ENCODE assay signal across 7 mouse cellular contexts in genomic region chr7:15954978-15955443, GRCm38 (mm10). TPM values are rescaled to one million over a fixed set of nuclear protein-coding genes. Genes with fewer than 3 reads are reported as not detected.
A peak's percentile ranks its signal among the peaks of the same experiment; 100 is the strongest.
DNase-seq lines count a peak whose midpoint lies in the region; ATAC-seq lines count a peak whose summit lies in the region.

No protein-coding gene starts in this region.

- H3K27ac ChIP-seq in forebrain, embryonic 13.5 days = no peak overlapping the region
- no peak overlapping the region for H3K27ac ChIP-seq in hindbrain, embryonic 12.5 days
- peak overlapping the region; percentile 40; the same call in 1 of the 2 replicates for H3K27ac ChIP-seq in limb, embryonic 15.5 days
- H3K27ac ChIP-seq in midbrain, embryonic 14.5 days (replicated peaks; ENCODE audit: low read depth, low read length) = no peak overlapping the region

- WGBS in forebrain, embryonic 13.5 days = 5% methylated on average over 20 of the region's 21 CpGs
- 3% methylated on average over 16 of the region's 21 CpGs for WGBS in hindbrain, embryonic 12.5 days
- 18% methylated on average over 21 of the region's 21 CpGs for WGBS in limb, embryonic 15.5 days
- WGBS in midbrain, embryonic 14.5 days = 7% methylated on average over 21 of the region's 21 CpGs

- peaks cover 6% of the 10 kb centered on the region; the same call in 1 of the 2 replicates for H3K4me1 ChIP-seq in forebrain, embryonic 13.5 days
- peaks cover 7% of the 10 kb centered on the region; the same call in 1 of the 2 replicates for H3K4me1 ChIP-seq in hindbrain, embryonic 12.5 days
- H3K4me1 ChIP-seq in limb, embryonic 15.5 days = peaks cover 17% of the 10 kb centered on the region
- peaks cover 2% of the 10 kb centered on the region; the same call in 1 of the 2 replicates for H3K4me1 ChIP-seq in midbrain, embryonic 14.5 days (ENCODE audit: control insufficient read depth, insufficient read depth, low read length)

- peak overlapping the region; percentile 45 for H3K4me2 ChIP-seq in forebrain, embryonic 13.5 days
- H3K4me2 ChIP-seq in hindbrain, embryonic 12.5 days (replicated peaks) = peak overlapping the region; percentile 48
- H3K4me2 ChIP-seq in limb, embryonic 15.5 days = 0 out of 2 replicates have a peak overlapping the region, but pooled peaks have one; percentile 10
- peak overlapping the region; percentile 42 for H3K4me2 ChIP-seq in midbrain, embryonic 14.5 days (ENCODE audit: low read length)

- H3K9ac ChIP-seq in forebrain, embryonic 13.5 days = peak overlapping the region; percentile 34
- H3K9ac ChIP-seq in hindbrain, embryonic 12.5 days = peak overlapping the region; percentile 45; the same call in 1 of the 2 replicates
- 0 out of 2 replicates have a peak overlapping the region, but pooled peaks have one; percentile 7 for H3K9ac ChIP-seq in limb, embryonic 15.5 days
- no peak overlapping the region; the same call in 1 of the 2 replicates for H3K9ac ChIP-seq in midbrain, embryonic 14.5 days (replicated peaks; ENCODE audit: low read length)

- H3K9me3 ChIP-seq in forebrain, embryonic 13.5 days (replicated peaks) = no peaks in the 10 kb centered on the region; the same call in 1 of the 2 replicates
- H3K9me3 ChIP-seq in hindbrain, embryonic 12.5 days (replicated peaks) = no peaks in the 10 kb centered on the region
- H3K9me3 ChIP-seq in limb, embryonic 15.5 days = no peaks in the 10 kb centered on the region
- no peaks in the 10 kb centered on the region for H3K9me3 ChIP-seq in midbrain, embryonic 14.5 days (ENCODE audit: control insufficient read depth, low read length)

- no peaks in the 10 kb centered on the region for H3K27me3 ChIP-seq in forebrain, embryonic 13.5 days
- H3K27me3 ChIP-seq in hindbrain, embryonic 12.5 days = peaks cover 4% of the 10 kb centered on the region; the same call in 1 of the 2 replicates
- peaks cover 2% of the 10 kb centered on the region; the same call in 1 of the 2 replicates for H3K27me3 ChIP-seq in limb, embryonic 15.5 days
- H3K27me3 ChIP-seq in midbrain, embryonic 14.5 days (ENCODE audit: control insufficient read depth, insufficient read depth, low read length) = no peaks in the 10 kb centered on the region

- H3K4me3 ChIP-seq in forebrain, embryonic 13.5 days = peak overlapping the region; percentile 17
- peak overlapping the region; percentile 18 for H3K4me3 ChIP-seq in hindbrain, embryonic 12.5 days
- no peak overlapping the region for H3K4me3 ChIP-seq in limb, embryonic 15.5 days
- peak overlapping the region; percentile 13; the same call in 1 of the 2 replicates for H3K4me3 ChIP-seq in midbrain, embryonic 14.5 days (replicated peaks; ENCODE audit: low read depth, low read length)

- H3K36me3 ChIP-seq in forebrain, embryonic 13.5 days (ENCODE audit: poor library complexity, severe bottlenecking) = no peaks in the 10 kb centered on the region
- no peaks in the 10 kb centered on the region for H3K36me3 ChIP-seq in hindbrain, embryonic 12.5 days
- H3K36me3 ChIP-seq in limb, embryonic 15.5 days = peaks cover 95% of the 10 kb centered on the region
- no peaks in the 10 kb centered on the region for H3K36me3 ChIP-seq in midbrain, embryonic 14.5 days (ENCODE audit: control insufficient read depth, insufficient read depth, low read length)

- ATAC-seq in forebrain, embryonic 13.5 days = peak; percentile 27; the same call in 1 of the 2 replicates
- ATAC-seq in hindbrain, embryonic 12.5 days (ENCODE audit: low FRiP score) = peak; percentile 55
- ATAC-seq in limb, embryonic 15.5 days (ENCODE audit: insufficient number of reproducible peaks, low FRiP score, low TSS enrichment, low read depth) = no peak
- 0 out of 2 replicates have a peak, but pooled peaks have one; percentile 46 for ATAC-seq in midbrain, embryonic 14.5 days (ENCODE audit: low FRiP score, low TSS enrichment)

- DNase-seq in c-Kit-positive CD71-positive TER-119-positive erythroid progenitor cells, embryonic 14.5 days (ENCODE audit: low spot score) = peak; percentile 69
- DNase-seq in midbrain, embryonic 14.5 days = peak; percentile 33
- DNase-seq in right cerebral cortex, postnatal 25 days = no peak
- no peak for DNase-seq in layer of hippocampus, postnatal 10 days (ENCODE audit: low spot score in 2 of 2)

RNA-seq across cellular contexts. Expression of gene Nop53, which starts 9.1 kb away (rescaled TPM):
- 150 and 152 TPM in 2 replicates for polyA plus RNA-seq in forebrain, embryonic 13.5 days (2015; fragmentation: Nextera tagmentation; extraction: Ambion mirVana)
- 157 and 167 TPM in 2 replicates for polyA plus RNA-seq in hindbrain, embryonic 12.5 days (2016; fragmentation: Nextera tagmentation; extraction: Ambion mirVana)
- polyA plus RNA-seq in limb, embryonic 15.5 days (2015; fragmentation: Nextera tagmentation; extraction: Ambion mirVana) = 196 and 208 TPM in 2 replicates
- 135 and 136 TPM in 2 replicates for polyA plus RNA-seq in midbrain, embryonic 14.5 days (2014; fragmentation: Nextera tagmentation; extraction: Ambion mirVana)
- 100 to 1,000 TPM; 126 to 135 TPM for total RNA-seq in layer of hippocampus, postnatal 10 days (2021)

RNA-seq across cellular contexts. Expression of gene Ehd2, which starts 12.4 kb away (rescaled TPM):
- polyA plus RNA-seq in forebrain, embryonic 13.5 days (2015; fragmentation: Nextera tagmentation; extraction: Ambion mirVana) = 3.6 and 4.4 TPM in 2 replicates
- polyA plus RNA-seq in hindbrain, embryonic 12.5 days (2016; fragmentation: Nextera tagmentation; extraction: Ambion mirVana) = 10.1 and 16.6 TPM in 2 replicates
- 62.8 and 71.1 TPM in 2 replicates for polyA plus RNA-seq in limb, embryonic 15.5 days (2015; fragmentation: Nextera tagmentation; extraction: Ambion mirVana)
- polyA plus RNA-seq in midbrain, embryonic 14.5 days (2014; fragmentation: Nextera tagmentation; extraction: Ambion mirVana) = 3.1 and 3.9 TPM in 2 replicates
- 10 to 100 TPM in 1 of 2 experiments, 1 to 10 TPM in 1; 8.6 to 14.0 TPM for total RNA-seq in layer of hippocampus, postnatal 10 days (2021)

RNA-seq across cellular contexts. Expression of gene Selenow, which starts 32.8 kb away (rescaled TPM):
- 1,237 and 1,357 TPM in 2 replicates for polyA plus RNA-seq in forebrain, embryonic 13.5 days (2015; fragmentation: Nextera tagmentation; extraction: Ambion mirVana)
- polyA plus RNA-seq in hindbrain, embryonic 12.5 days (2016; fragmentation: Nextera tagmentation; extraction: Ambion mirVana) = 1,041 and 1,118 TPM in 2 replicates
- 871 and 889 TPM in 2 replicates for polyA plus RNA-seq in limb, embryonic 15.5 days (2015; fragmentation: Nextera tagmentation; extraction: Ambion mirVana)
- polyA plus RNA-seq in midbrain, embryonic 14.5 days (2014; fragmentation: Nextera tagmentation; extraction: Ambion mirVana) = 1,539 and 1,832 TPM in 2 replicates
- total RNA-seq in layer of hippocampus, postnatal 10 days (2021) = 1,000 to 10,000 TPM; 1,327 to 1,522 TPM

Comparison
In these comparisons a context has a peak if more than half of its experiments do, and no peak if none do; other contexts are left out.
1. DNase-seq: peak in c-Kit-positive CD71-positive TER-119-positive erythroid progenitor cells, embryonic 14.5 days (single experiment) and midbrain, embryonic 14.5 days (single experiment); none in right cerebral cortex, postnatal 25 days (single experiment) and layer of hippocampus, postnatal 10 days (0 of 2).
2. Peak in every context shown above with its lines, with median percentiles within 50 percentile points of each other: H3K4me2 ChIP-seq.